Mouse (Mus musculus) liver, adult (tissue): Measurements from ENCODE around the gene Cadps.

Source experiments
- GATA4 ChIP-seq: IDR thresholded peaks from 2 replicates; pipeline ENCODE4 v1.6.1; 2014; ENCODE audit warnings: mild to moderate bottlenecking, low read length; ENCODE audit not compliant: insufficient replicate concordance

Cadps gene

GRCm38 (mm10) chr14:12400116-12400515, 422.8 kb downstream of the Cadps start:
- no peak for TF ChIP-seq GATA4

- TF ChIP-seq GATA4: no peak
These were observed 425.3 kb downstream of the Cadps start for GRCm38 (mm10) chr14:12397561-12397960.

- no peak for TF ChIP-seq GATA4
These were observed 428.6 kb downstream of the Cadps start for GRCm38 (mm10) chr14:12394318-12394717.

- no peak for TF ChIP-seq GATA4
These were observed 429.5 kb downstream of the Cadps start for GRCm38 (mm10) chr14:12393271-12393861.

- TF ChIP-seq GATA4: no peak
These were observed 431.7 kb downstream of the Cadps start for GRCm38 (mm10) chr14:12391167-12391566.

- no peak for TF ChIP-seq GATA4
These were observed 434.0 kb downstream of the Cadps start for GRCm38 (mm10) chr14:12388806-12389436.

- TF ChIP-seq GATA4: no peak
These were observed 434.6 kb downstream of the Cadps start for GRCm38 (mm10) chr14:12388192-12388795.

GRCm38 (mm10) chr14:12387176-12387575, 435.7 kb downstream of the Cadps start:
- TF ChIP-seq GATA4: no peak

- no peak for TF ChIP-seq GATA4
These were observed 445.0 kb downstream of the Cadps start for GRCm38 (mm10) chr14:12377883-12378282.

- TF ChIP-seq GATA4: no peak
These were observed 445.6 kb downstream of the Cadps start for GRCm38 (mm10) chr14:12377289-12377688.

- no peak for TF ChIP-seq GATA4
These were observed 447.4 kb downstream of the Cadps start for GRCm38 (mm10) chr14:12375451-12375850.

- no peak for TF ChIP-seq GATA4
These were observed 472.5 kb downstream of the Cadps start for GRCm38 (mm10) chr14:12350271-12350916.

GRCm38 (mm10) chr14:12349334-12350090, 473.4 kb downstream of the Cadps start:
- TF ChIP-seq GATA4: no peak

GRCm38 (mm10) chr14:12348089-12348488, 474.8 kb downstream of the Cadps start, which contains the start of gene Fezf2:
Gene Fezf2, minus strand, starts transcription at chr14:12348189.
- TF ChIP-seq GATA4: no peak
